Mouse (Mus musculus) heart, embryonic 16.5 days (tissue): Measurements from ENCODE around the gene Ppm1n. TPM values are rescaled to one million over a fixed set of nuclear protein-coding genes. Genes with fewer than 3 reads are reported as not detected.
A peak's percentile ranks its signal among the peaks of the same experiment; 100 is the strongest.

ENCODE experiments used
- ATAC-seq: fragments of 200-750 bp; cut with Nextera tagmentation; replicated peaks from 2 replicates; pipeline ENCODE4 v1.8.0; 2017; ENCODE audit warnings: moderate number of reproducible peaks; ENCODE audit not compliant: insufficient read depth, low FRiP score; ENCODE audit errors: extremely low read depth
- H3K27ac ChIP-seq: fragments of 300-500 bp; sonication (generic); 2 replicates; pipeline ENCODE4 v1.5.1; 2014; ENCODE audit warnings: mild to moderate bottlenecking, low read length, control low read depth, moderate library complexity
- H3K27me3 ChIP-seq: fragments of 300-500 bp; sonication (generic); 2 replicates; pipeline ENCODE4 v1.6.1; 2014; ENCODE audit warnings: low read length, mixed read lengths; ENCODE audit not compliant: control insufficient read depth, insufficient read depth
- H3K36me3 ChIP-seq: fragments of 300-500 bp; sonication (generic); 2 replicates; pipeline ENCODE4 v1.6.1; 2014; ENCODE audit not compliant: control insufficient read depth, insufficient read depth
- H3K4me1 ChIP-seq: fragments of 300-500 bp; sonication (generic); 2 replicates; pipeline ENCODE4 v1.6.1; 2014; ENCODE audit warnings: low read length, mixed read lengths; ENCODE audit not compliant: control insufficient read depth, insufficient read depth
- H3K4me2 ChIP-seq: fragments of 300-500 bp; sonication (generic); 2 replicates; pipeline ENCODE4 v1.6.1; 2014; ENCODE audit warnings: low read depth, mild to moderate bottlenecking, control low read depth, low read length
- H3K4me3 ChIP-seq: fragments of 300-500 bp; sonication (generic); 2 replicates; pipeline ENCODE4 v1.5.1; 2014; ENCODE audit warnings: mild to moderate bottlenecking, control low read depth, low read length
- H3K9ac ChIP-seq: fragments of 300-500 bp; sonication (generic); 2 replicates; pipeline ENCODE4 v1.6.1; 2014; ENCODE audit warnings: low read length, control low read depth
- H3K9me3 ChIP-seq: fragments of 300-500 bp; sonication (generic); replicated peaks from 2 replicates; pipeline ENCODE4 v1.6.1; 2016; ENCODE audit warnings: low read length; ENCODE audit not compliant: control insufficient read depth
- WGBS: fragments of 180-500 bp; shearing (Covaris S2); extraction: QIAGEN DNeasy Blood & Tissue Kit; methylation state at CpG from one replicate; pipeline ENCODE4 v1.1.7; 2014; 5-methylcytosine and 5-hydroxymethylcytosine counted together
- polyA plus RNA-seq: library from polyadenylated mRNA; unstranded; fragments of >200 nt; fragmentation: Nextera tagmentation; extraction: Ambion mirVana; gene quantifications from 2 replicates; pipeline ENCODE4 v1.2.1, GENCODE M21; 2015

Gene Ppm1n
- polyA plus RNA-seq: 0.11 TPM in 1 of 2 replicates, not detected in the other

DNA sequence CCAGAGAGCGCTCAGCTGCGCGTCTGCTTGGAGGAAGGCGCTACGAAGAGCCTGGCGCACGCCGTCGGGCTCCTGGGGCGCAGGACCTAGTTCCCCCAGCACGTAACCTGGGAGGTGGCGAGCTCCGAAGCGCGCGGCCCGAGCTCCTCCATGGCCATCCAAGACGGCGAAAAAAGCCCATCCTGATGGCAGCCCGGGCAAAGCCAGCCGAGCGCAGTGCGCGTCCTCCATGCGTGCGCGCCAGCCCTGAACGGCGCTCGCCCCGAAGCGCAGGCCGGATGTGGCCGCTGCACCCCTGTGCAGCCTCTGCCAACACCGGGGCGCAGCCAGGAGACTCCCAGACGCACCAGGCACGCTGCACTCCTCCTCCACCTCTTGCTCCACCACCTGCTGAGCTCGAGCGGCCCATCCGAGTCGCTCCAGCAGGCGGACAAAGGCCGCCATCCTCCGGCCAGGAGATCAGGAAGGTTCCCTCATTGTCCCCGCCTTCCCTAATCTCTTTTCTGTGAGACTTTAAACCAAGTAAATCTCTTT lies at the start of gene Ppm1n:
TSS of gene Ppm1n (minus strand) at position 484 of the 534 bp plus-strand sequence.
- peaks cover 54% of the 10 kb centered on the region for H3K27me3 ChIP-seq
- no peak for ATAC-seq

DNA sequence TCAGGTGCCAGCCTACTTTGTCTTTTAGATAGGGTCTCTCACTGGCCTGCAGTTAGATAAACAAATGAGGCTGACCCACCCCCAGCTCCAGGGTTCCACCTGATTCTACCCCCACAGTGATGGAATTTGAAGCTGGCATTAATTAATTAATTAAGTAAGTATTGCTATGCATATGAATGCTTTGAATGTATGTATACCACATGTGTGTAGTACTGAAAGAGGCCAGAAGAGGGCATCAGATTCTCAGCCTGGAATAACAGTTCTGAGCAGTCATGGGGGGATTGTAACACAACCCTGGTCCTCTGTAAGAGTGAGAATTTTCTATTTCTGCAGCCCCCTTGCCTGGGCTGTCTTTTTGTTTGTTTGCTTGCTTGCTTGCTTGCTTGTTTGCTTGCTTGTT lies 48.6 kb upstream of the Ppm1n start:
- peaks cover 20% of the 10 kb centered on the region for H3K4me1 ChIP-seq
- H3K4me3 ChIP-seq: no peak overlapping the region

More for the DNA sequence above, at the start of gene Ppm1n:
- Histone ChIP-seq H3K4me3 (peak within 1 kb of the TSS; percentile 35), H3K4me2 (peak within 1 kb of the TSS; percentile 48), H3K9me3 (no peaks in the 10 kb centered on the region; the same call in 1 of the 2 replicates), H3K9ac (no peak within 1 kb of the TSS), H3K27ac (no peak within 1 kb of the TSS), H3K4me1 (peaks cover 5% of the 10 kb centered on the region; the same call in 1 of the 2 replicates), H3K36me3 (no peaks in the 10 kb centered on the region)
- 1% methylated on average over 46 of the region's 46 CpGs for WGBS

DNA sequence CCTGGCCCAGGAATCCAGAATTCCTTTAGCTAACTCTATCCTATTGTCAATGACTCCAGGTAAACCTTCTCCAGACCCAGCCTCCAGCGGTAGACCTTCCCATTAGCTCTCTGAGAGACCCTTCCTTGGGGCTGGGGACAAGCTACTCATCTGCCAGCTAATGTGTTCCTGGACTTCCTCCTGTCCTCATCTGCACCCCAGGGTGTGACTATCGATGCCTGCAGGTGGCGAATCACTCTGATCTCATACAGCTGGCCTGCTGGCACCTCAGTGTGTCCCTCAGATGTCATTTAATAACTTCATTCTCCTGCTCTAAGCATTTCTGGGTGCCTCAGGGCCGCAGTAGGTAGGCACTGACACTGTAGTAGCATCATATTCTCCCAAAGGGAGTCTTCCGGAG lies 47.9 kb upstream of the Ppm1n start:
- ATAC-seq: no peak
- Histone ChIP-seq H3K4me2 (peak overlapping the region; percentile 65), H3K27ac (peak overlapping the region; percentile 95), H3K9me3 (no peaks in the 10 kb centered on the region), H3K4me1 (peaks cover 20% of the 10 kb centered on the region), H3K9ac (peak overlapping the region; percentile 63), H3K27me3 (no peaks in the 10 kb centered on the region), H3K4me3 (no peak overlapping the region), H3K36me3 (no peaks in the 10 kb centered on the region)
- 72% methylated on average over 5 of the region's 5 CpGs for WGBS

More for the DNA sequence above, 48.6 kb upstream of the Ppm1n start:
- Histone ChIP-seq H3K36me3 (no peaks in the 10 kb centered on the region), H3K27ac (no peak overlapping the region), H3K9ac (no peak overlapping the region), H3K4me2 (no peak overlapping the region), H3K27me3 (no peaks in the 10 kb centered on the region), H3K9me3 (no peaks in the 10 kb centered on the region)
- ATAC-seq: no peak

DNA sequence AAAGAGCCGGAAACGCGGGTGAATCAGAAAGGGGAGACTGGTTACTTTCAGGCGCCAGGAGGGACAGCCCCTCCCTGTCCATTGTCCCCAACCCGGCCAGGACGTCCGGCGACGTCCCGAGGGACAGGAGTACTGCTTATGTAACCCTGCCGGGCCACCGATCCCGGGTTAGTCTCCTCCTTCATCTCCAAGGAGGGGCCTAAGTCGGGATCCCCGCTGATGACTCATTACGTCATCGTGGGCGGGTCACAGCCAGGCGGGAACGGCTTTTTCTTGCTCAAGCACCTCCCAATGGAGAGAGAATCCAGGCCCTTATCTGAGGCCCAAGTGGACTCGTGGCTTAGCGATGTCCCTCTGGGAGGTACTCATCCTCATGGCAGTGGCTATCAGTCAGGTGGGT lies 47.3 kb upstream of the Ppm1n start:
- peak; percentile 86 for ATAC-seq
- H3K4me3 ChIP-seq: peak overlapping the region; percentile 45
- H3K4me2 ChIP-seq: peak overlapping the region; percentile 65
- peak overlapping the region; percentile 63 for H3K9ac ChIP-seq
- peaks cover 20% of the 10 kb centered on the region for H3K4me1 ChIP-seq
- no peaks in the 10 kb centered on the region for H3K9me3 ChIP-seq
- H3K27me3 ChIP-seq: no peaks in the 10 kb centered on the region
- 1% methylated on average over 22 of the region's 22 CpGs for WGBS
- H3K36me3 ChIP-seq: no peaks in the 10 kb centered on the region
- peak overlapping the region; percentile 95 for H3K27ac ChIP-seq

DNA sequence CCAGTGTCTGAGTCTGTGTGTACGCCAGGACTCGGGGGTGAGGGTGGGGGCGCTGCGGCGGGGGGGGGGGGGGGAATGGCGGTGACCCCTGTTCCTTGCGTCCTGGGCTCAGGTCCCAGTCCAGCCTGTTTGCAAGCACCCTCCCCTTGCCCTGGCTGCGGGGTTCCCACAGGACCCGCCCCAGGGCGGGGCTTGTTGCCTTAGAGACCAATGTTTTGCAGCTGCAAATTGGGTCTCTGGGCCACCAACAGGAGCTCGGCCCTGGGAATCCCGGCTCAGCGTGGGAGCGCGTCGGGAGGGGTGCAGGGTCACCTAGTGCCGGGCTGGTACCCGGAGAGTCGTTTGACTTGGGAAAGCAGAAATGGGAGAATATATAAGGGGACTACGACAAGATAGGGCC lies 46.5 kb upstream of the Ppm1n start:
- Histone ChIP-seq H3K27ac (peak overlapping the region; percentile 95), H3K9me3 (no peaks in the 10 kb centered on the region), H3K9ac (peak overlapping the region; percentile 63), H3K36me3 (no peaks in the 10 kb centered on the region), H3K4me1 (peaks cover 20% of the 10 kb centered on the region), H3K27me3 (no peaks in the 10 kb centered on the region), H3K4me3 (peak overlapping the region; percentile 45), H3K4me2 (peak overlapping the region; percentile 65)
- under 1% methylated on average over 19 of the region's 20 CpGs for WGBS
- peak; percentile 78 for ATAC-seq

DNA sequence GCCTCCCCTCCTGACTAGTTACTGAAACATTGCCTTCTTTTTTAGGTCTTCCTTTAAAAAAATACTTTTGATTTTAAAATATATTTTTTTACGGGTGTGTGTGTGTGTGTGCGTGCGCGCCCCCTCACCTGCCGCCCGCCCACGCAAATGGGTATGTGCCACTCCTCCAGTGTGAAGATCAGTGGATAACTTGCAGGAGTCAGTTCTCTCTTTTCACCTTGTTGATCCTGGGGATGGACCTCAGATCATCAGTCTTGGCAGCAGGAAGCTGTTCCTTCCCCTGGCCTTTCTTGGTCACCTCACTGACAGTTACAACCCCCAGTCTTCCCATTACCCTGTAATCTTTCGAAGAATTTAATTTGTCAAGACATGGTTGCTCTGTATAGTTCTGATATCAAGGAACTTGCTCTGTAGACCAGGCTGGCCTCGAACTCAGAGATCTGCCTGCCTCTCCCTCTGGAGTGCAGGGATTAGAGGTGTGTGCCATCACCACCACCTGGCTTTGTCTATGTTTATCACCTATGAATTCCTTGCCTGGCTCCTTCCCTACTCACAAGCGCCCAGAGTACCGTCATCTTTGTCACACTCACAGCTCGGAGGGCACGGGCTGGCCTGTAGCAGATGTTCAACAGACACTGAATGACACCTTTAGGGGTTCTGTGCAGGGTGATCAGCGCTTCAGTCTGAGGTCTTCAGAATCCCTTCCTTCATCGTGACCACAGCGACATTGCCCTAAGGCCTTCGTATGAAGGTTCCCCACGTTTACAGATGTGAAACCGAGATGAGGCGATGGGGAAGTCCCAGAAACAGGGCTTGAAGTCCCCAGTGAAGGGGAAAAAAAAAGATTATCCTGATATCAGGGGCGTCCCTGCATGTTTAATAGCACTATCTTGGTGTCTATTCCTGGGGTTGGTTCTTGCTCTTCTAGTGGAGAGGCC lies 45.7 kb upstream of the Ppm1n start:
- peak overlapping the region; percentile 65; the same call in 1 of the 2 replicates for H3K4me2 ChIP-seq
- no peak overlapping the region for H3K4me3 ChIP-seq
- peak overlapping the region; percentile 95 for H3K27ac ChIP-seq
- no peaks in the 10 kb centered on the region for H3K27me3 ChIP-seq
- ATAC-seq: no peak
- H3K36me3 ChIP-seq: no peaks in the 10 kb centered on the region
- peak overlapping the region; percentile 37; the same call in 1 of the 2 replicates for H3K9ac ChIP-seq
- no peaks in the 10 kb centered on the region for H3K9me3 ChIP-seq
- H3K4me1 ChIP-seq: peaks cover 20% of the 10 kb centered on the region
- 65% methylated on average over 21 of the region's 21 CpGs for WGBS

DNA sequence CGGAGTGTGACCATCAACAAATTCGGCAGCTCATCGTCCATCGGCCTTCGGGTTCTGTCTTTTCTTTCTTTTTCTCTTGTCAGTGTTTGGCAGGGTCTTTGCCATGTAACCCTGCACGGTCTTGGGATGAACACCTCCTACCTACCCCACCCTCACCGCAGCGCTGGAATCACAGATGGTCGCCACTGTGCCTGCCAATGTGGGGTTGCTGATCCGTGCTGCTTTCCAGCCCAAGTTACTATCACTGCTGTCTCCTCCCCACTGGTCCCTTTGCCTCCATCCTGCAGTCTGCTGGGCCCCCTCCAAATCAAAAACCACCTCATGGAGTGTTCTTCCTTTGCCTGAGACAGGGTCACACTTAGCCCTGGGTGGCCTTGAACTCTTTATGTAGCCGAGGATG lies 44.4 kb upstream of the Ppm1n start:
- H3K36me3 ChIP-seq: no peaks in the 10 kb centered on the region
- H3K27me3 ChIP-seq: no peaks in the 10 kb centered on the region
- H3K4me3 ChIP-seq: no peak overlapping the region
- peaks cover 27% of the 10 kb centered on the region for H3K4me1 ChIP-seq
- no peak overlapping the region for H3K9ac ChIP-seq
- no peaks in the 10 kb centered on the region for H3K9me3 ChIP-seq
- 86% methylated on average over 11 of the region's 11 CpGs for WGBS
- no peak for ATAC-seq
- no peak overlapping the region for H3K4me2 ChIP-seq
- no peak overlapping the region for H3K27ac ChIP-seq

DNA sequence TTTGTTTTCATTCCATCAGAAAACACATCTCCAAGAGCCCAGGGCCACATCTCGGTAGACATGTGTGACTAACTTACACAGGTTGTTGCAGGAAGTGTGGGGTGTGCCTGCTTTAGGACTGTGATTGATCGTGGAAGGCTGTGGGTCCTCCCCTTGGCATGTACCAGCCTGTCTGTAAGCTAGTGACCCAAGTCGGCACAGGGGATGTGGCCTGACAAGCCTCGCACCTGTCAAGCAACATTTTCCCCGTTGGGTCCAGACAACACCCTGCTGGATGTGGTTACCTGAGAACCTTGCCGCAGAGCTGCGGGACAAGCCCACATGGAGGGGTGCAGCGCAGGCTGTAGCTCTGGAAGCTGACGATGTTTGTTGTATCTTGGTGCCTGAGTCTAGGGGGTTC lies 42.6 kb upstream of the Ppm1n start:
- Histone ChIP-seq H3K36me3 (no peaks in the 10 kb centered on the region), H3K4me3 (no peak overlapping the region), H3K4me1 (peaks cover 22% of the 10 kb centered on the region), H3K27me3 (no peaks in the 10 kb centered on the region), H3K27ac (no peak overlapping the region), H3K4me2 (no peak overlapping the region), H3K9ac (no peak overlapping the region), H3K9me3 (no peaks in the 10 kb centered on the region)
- ATAC-seq: no peak
- 37% methylated on average over 9 of the region's 9 CpGs for WGBS

DNA sequence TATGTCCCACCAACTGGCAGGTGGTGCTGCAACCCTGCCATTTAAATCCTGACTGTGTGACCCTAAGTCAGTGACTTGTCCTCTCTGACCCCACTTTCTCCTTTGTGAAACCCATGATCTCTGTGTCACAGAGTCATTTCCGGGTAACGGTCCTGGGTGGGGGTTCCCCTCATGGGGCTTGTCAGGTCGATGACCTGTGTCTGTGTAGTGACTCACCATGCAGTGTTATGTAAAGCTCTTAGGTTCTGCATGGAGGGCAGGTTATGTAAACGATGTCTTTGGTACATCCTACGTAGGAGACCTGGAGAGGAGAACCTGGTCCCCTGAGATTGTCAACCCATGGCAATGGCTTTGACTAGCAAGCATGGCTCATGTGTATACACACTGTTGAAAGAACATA lies 41.6 kb upstream of the Ppm1n start:
- Histone ChIP-seq H3K4me3 (no peak overlapping the region), H3K27ac (no peak overlapping the region), H3K9me3 (no peaks in the 10 kb centered on the region), H3K27me3 (no peaks in the 10 kb centered on the region), H3K4me1 (peaks cover 19% of the 10 kb centered on the region), H3K9ac (no peak overlapping the region), H3K4me2 (no peak overlapping the region), H3K36me3 (no peaks in the 10 kb centered on the region)
- WGBS: 55% methylated on average over 5 of the region's 5 CpGs
- no peak for ATAC-seq
